In genomic region chr11:102087081-102087751, GRCm38 (mm10) we compare ENCODE assay signal across 8 mouse cellular contexts. TPM values are rescaled to one million over a fixed set of nuclear protein-coding genes. Genes with fewer than 3 reads are reported as not detected.
DNase-seq lines count a peak whose midpoint lies in the region; ATAC-seq lines count a peak whose summit lies in the region.

No protein-coding gene starts in this region.

- ATAC-seq in intestine, embryonic 16.5 days = peak; percentile 59

- H3K27ac ChIP-seq in intestine, embryonic 16.5 days (ENCODE audit: low read length) = peak overlapping the region; percentile 63

- intact Hi-C loops in gastrocnemius, postnatal 36 days (cut with DNase I) = no loop called here
- intact Hi-C loops in left cerebral cortex, postnatal 25 days (cut with DNase I) = no loop called here

- DNase-seq in adrenal gland, adult 2 months = peak; percentile 92
- DNase-seq in embryo, embryonic 11.5 days (ENCODE audit: low read depth, low spot score) = peak; percentile 82
- peak; percentile 24 to 30 for DNase-seq in gastrocnemius, postnatal 36 days
- DNase-seq in left cerebral cortex, postnatal 25 days (ENCODE audit: low spot score in 2 of 2) = peak; percentile 85 to 88
- DNase-seq in mesoderm, embryonic 11.5 days (ENCODE audit: low read depth, low spot score) = peak; percentile 87
- DNase-seq in right cerebral cortex, postnatal 36 days (ENCODE audit: low spot score in 2 of 2) = peak; percentile 81 to 87
- DNase-seq in urinary bladder, postnatal 4 days (ENCODE audit: low spot score in 2 of 2) = peak; percentile 57 to 72

- no peaks in the 10 kb centered on the region for H3K36me3 ChIP-seq in intestine, embryonic 16.5 days (ENCODE audit: control insufficient read depth, insufficient read depth, low read length)

- H3K9ac ChIP-seq in intestine, embryonic 16.5 days (ENCODE audit: low read depth, low read length) = peak overlapping the region; percentile 69

- no peaks in the 10 kb centered on the region for H3K9me3 ChIP-seq in intestine, embryonic 16.5 days (ENCODE audit: control insufficient read depth, low read length)

- under 1% methylated on average over 39 of the region's 39 CpGs for WGBS in intestine, embryonic 16.5 days

- H3K4me2 ChIP-seq in intestine, embryonic 16.5 days (ENCODE audit: low read depth, low read length) = peak overlapping the region; percentile 94

- no peaks in the 10 kb centered on the region for H3K27me3 ChIP-seq in intestine, embryonic 16.5 days (replicated peaks; ENCODE audit: control insufficient read depth, insufficient read depth, low read length)

- H3K4me3 ChIP-seq in intestine, embryonic 16.5 days (ENCODE audit: low read length) = peak overlapping the region; percentile 66

- H3K4me1 ChIP-seq in intestine, embryonic 16.5 days (ENCODE audit: control insufficient read depth, insufficient read depth, low read length) = peaks cover 12% of the 10 kb centered on the region; the same call in 1 of the 2 replicates

RNA-seq across cellular contexts. Expression of gene Mpp2, which starts 1.1 kb away (rescaled TPM):
- 10 to 100 TPM in 1 of 2 experiments, 1 to 10 TPM in 1; 9.8 to 12.3 TPM for total RNA-seq in adrenal gland, adult 2 months (2021)
- polyA plus RNA-seq in adrenal gland, adult 2 months (2012; rRNA removed) = 14.4 and 17.5 TPM in 2 replicates
- total RNA-seq in gastrocnemius, postnatal 36 days (2021) = 1 to 10 TPM in 1 of 2 experiments, under 1 TPM in 1; 0.91 to 1.8 TPM
- polyA plus RNA-seq in intestine, embryonic 16.5 days (2015; fragmentation: Nextera tagmentation; extraction: Ambion mirVana) = 5.8 and 6.2 TPM in 2 replicates
- total RNA-seq in left cerebral cortex, postnatal 25 days (2021) = 100 to 1,000 TPM; 153 to 174 TPM

RNA-seq across cellular contexts. Expression of gene Ppy, which starts 13.9 kb away (rescaled TPM):
- total RNA-seq in adrenal gland, adult 2 months (2021) = not detected
- polyA plus RNA-seq in adrenal gland, adult 2 months (2012; rRNA removed) = not detected in 2 replicates
- not detected for total RNA-seq in gastrocnemius, postnatal 36 days (2021)
- polyA plus RNA-seq in intestine, embryonic 16.5 days (2015; fragmentation: Nextera tagmentation; extraction: Ambion mirVana) = 3.9 and 6.0 TPM in 2 replicates
- total RNA-seq in left cerebral cortex, postnatal 25 days (2021) = not detected

RNA-seq across cellular contexts. Expression of gene Pyy, which starts 20.4 kb away (rescaled TPM):
- not detected for total RNA-seq in adrenal gland, adult 2 months (2021)
- not detected in 2 replicates for polyA plus RNA-seq in adrenal gland, adult 2 months (2012; rRNA removed)
- total RNA-seq in gastrocnemius, postnatal 36 days (2021) = not detected
- polyA plus RNA-seq in intestine, embryonic 16.5 days (2015; fragmentation: Nextera tagmentation; extraction: Ambion mirVana) = 62.9 and 67.0 TPM in 2 replicates
- not detected for total RNA-seq in left cerebral cortex, postnatal 25 days (2021)

RNA-seq across cellular contexts. Expression of gene Cd300lg, which starts 45.9 kb away (rescaled TPM):
- total RNA-seq in adrenal gland, adult 2 months (2021) = 10 to 100 TPM; 28.1 to 58.7 TPM
- 44.3 and 60.6 TPM in 2 replicates for polyA plus RNA-seq in adrenal gland, adult 2 months (2012; rRNA removed)
- 10 to 100 TPM; 17.6 to 18.2 TPM for total RNA-seq in gastrocnemius, postnatal 36 days (2021)
- 1.9 and 2.0 TPM in 2 replicates for polyA plus RNA-seq in intestine, embryonic 16.5 days (2015; fragmentation: Nextera tagmentation; extraction: Ambion mirVana)
- not detected for total RNA-seq in left cerebral cortex, postnatal 25 days (2021)

RNA-seq across cellular contexts. Expression of gene Nags, which starts 58.1 kb away (rescaled TPM):
- total RNA-seq in adrenal gland, adult 2 months (2021) = 1 to 10 TPM in 1 of 2 experiments, under 1 TPM in 1; 0.29 to 1.8 TPM
- polyA plus RNA-seq in adrenal gland, adult 2 months (2012; rRNA removed) = 0.34 and 1.1 TPM in 2 replicates
- total RNA-seq in gastrocnemius, postnatal 36 days (2021) = not detected
- 33.8 and 39.1 TPM in 2 replicates for polyA plus RNA-seq in intestine, embryonic 16.5 days (2015; fragmentation: Nextera tagmentation; extraction: Ambion mirVana)
- not detected for total RNA-seq in left cerebral cortex, postnatal 25 days (2021)

Comparison
In these comparisons a context has a peak if more than half of its experiments do, and no peak if none do; other contexts are left out.
1. Peak in every context shown above with its lines: DNase-seq, ATAC-seq, H3K4me3 ChIP-seq and H3K27ac ChIP-seq.
2. DNase-seq: peak in every context shown above with its lines; median percentile 92 in adrenal gland, adult 2 months; 87 in mesoderm, embryonic 11.5 days; 86 in left cerebral cortex, postnatal 25 days; 84 in right cerebral cortex, postnatal 36 days; 82 in embryo, embryonic 11.5 days; 64 in urinary bladder, postnatal 4 days; 27 in gastrocnemius, postnatal 36 days.
3. RNA of gene Mpp2, which starts 1.1 kb away (total RNA-seq): 153 to 174 TPM in left cerebral cortex, postnatal 25 days; 9.8 to 12.3 TPM in adrenal gland, adult 2 months and 0.91 to 1.8 TPM in gastrocnemius, postnatal 36 days; every median in the first group is over 10 times any median in the second.